In genomic region chr1:152964344-152964743, GRCm38 (mm10) we compare ENCODE assay signal across 22 mouse cellular contexts. TPM values are rescaled to one million over a fixed set of nuclear protein-coding genes. Genes with fewer than 3 reads are reported as not detected.
"Had no signal": no experiment of that assay in that cellular context is flagged by ENCODE, and none has a peak within 500 bp of the region (broad histone marks: within the 10 kb centered on the region; RNA-seq: fewer than 3 reads in every experiment).

No protein-coding gene starts in this region.

- DNase-seq: kidney, adult 2 months; kidney, postnatal 25 days; layer of hippocampus, adult 9-11 months; liver, postnatal 0 days; lung, embryonic 14.5 days; retina, postnatal 1 day; right cerebral cortex, postnatal 25 days; spleen, adult 18-20 months; thymus, postnatal 25 days had no signal

- ATAC-seq: liver, postnatal 0 days; lung, postnatal 0 days had no signal

- H3K9me3 ChIP-seq: limb, embryonic 12.5 days; limb, embryonic 15.5 days; neural tube, embryonic 13.5 days; stomach, embryonic 15.5 days had no signal

- H3K4me1 ChIP-seq: limb, embryonic 12.5 days; stomach, embryonic 15.5 days had no signal

- H3K27ac ChIP-seq: kidney, postnatal 0 days; layer of hippocampus, adult 2 months; left cerebral cortex, adult 2 months; limb, embryonic 12.5 days; limb, embryonic 15.5 days; liver, embryonic 14.5 days; macrophage; neural tube, embryonic 13.5 days; stomach, embryonic 15.5 days had no signal

- H3K36me3 ChIP-seq: limb, embryonic 12.5 days; limb, embryonic 15.5 days; neural tube, embryonic 13.5 days; stomach, embryonic 15.5 days had no signal

- H3K9ac ChIP-seq: limb, embryonic 12.5 days; limb, embryonic 15.5 days; liver, embryonic 14.5 days; liver, postnatal 0 days; lung, embryonic 14.5 days; neural tube, embryonic 13.5 days; stomach, embryonic 15.5 days had no signal

- H3K4me3 ChIP-seq: layer of hippocampus, adult 2 months; left cerebral cortex, adult 2 months; limb, embryonic 12.5 days; limb, embryonic 15.5 days; myocyte; neural tube, embryonic 13.5 days; stomach, embryonic 15.5 days had no signal

- H3K4me2 ChIP-seq: limb, embryonic 12.5 days; limb, embryonic 15.5 days; liver, embryonic 11.5 days; lung, embryonic 14.5 days; neural tube, embryonic 13.5 days; stomach, embryonic 15.5 days had no signal

- H3K27me3 ChIP-seq: limb, embryonic 12.5 days; neural tube, embryonic 13.5 days; stomach, embryonic 15.5 days had no signal

RNA-seq across cellular contexts. Expression of gene Nmnat2, which starts 9.6 kb away (rescaled TPM):
- total RNA-seq: megakaryocyte, adult 5-6 weeks had no signal
- polyA plus RNA-seq: macrophage had no signal
